Mouse (Mus musculus): ENCODE measurements around the gene Brd3os. TPM values are rescaled to one million over a fixed set of nuclear protein-coding genes. Genes with fewer than 3 reads are reported as not detected.

Brd3os gene
- total and polyA plus RNA-seq, 2 experiments from 2014 or later, result 30.9 to 39.7 TPM

DNA sequence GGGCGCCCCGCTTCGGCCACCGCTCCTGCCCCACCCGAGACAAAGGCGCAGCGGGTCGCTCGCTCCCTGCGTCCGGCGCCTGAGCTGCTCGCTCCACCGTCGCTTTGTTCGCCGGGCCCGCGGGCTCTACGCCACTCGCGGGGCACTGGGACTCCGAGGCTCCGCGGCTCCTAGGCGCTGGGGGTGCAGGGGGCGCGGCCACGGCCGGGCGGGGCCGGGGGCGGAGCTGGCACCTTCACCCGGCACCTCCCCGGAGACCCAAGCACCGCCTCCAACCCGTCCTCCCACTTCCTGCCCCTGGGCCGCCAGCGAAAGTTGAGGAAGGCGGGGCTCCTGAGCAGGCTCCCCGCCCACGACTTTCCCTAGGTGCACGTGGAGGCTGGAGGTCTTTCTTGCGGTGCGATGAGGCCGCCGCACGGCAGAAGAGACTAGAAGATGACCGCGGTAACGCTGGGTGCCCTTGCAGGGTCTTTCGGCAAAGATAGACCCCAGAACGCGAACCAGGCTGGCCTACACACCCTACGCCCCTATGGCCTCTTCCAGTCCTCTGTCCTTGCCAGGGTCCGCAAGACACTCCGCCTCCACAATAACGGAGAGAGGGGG is 15.2 kb upstream of the Brd3os start, which contains the start of gene Vav2:
TSS of gene Vav2 (minus strand) at position 179 of the 603 bp plus-strand sequence.
- no peak for TF ChIP-seq CTCF (IDR thresholded peaks at IDR 0.05; ENCODE audit: low read depth)
- ATAC-seq, result peak; percentile 88
- Histone ChIP-seq H3K9ac (replicated peaks; ENCODE audit: low read length) (peak within 1 kb of the TSS; percentile 68), H3K27me3 (ENCODE audit: insufficient read depth, low read length) (no peaks in the 10 kb centered on the region), H3K9me3 (ENCODE audit: low read length) (no peaks in the 10 kb centered on the region), H3K4me1 (ENCODE audit: insufficient read depth, low read length) (peaks cover 23% of the 10 kb centered on the region), H3K4me3 (ENCODE audit: low read length) (peak within 1 kb of the TSS; percentile 84), H3K4me2 (ENCODE audit: low read depth, low read length) (peak within 1 kb of the TSS; percentile 97), H3K36me3 (ENCODE audit: insufficient read depth, low read length) (no peaks in the 10 kb centered on the region), H3K27ac (peak within 1 kb of the TSS; percentile 70)
- peak; percentile 90 for DNase-seq (ENCODE audit: low spot score)
- 2% methylated on average over 58 of the region's 58 CpGs for WGBS

DNA sequence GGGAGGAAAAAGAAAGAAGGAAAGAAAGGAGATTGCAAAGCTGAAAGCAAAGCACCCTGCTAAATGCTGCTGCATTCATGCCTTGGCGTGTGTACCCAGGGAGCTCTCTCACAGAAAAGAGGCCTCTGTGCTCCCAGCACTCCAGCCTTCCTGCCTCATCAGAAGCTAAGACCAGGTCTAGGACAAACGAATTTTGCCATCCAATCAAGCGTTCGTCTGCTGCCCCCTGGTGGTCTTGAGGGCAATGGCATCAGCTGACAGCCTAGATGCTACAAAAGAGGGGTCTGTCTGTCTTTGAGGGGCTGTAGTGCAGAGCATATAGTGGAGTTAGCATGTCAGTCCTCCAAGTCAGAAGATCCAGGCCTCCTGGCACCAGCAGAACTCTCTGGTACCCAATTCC is 14.1 kb upstream of the Brd3os start:
- Histone ChIP-seq H3K27ac (no peak overlapping the region; the same call in 1 of the 2 replicates), H3K9ac (replicated peaks; ENCODE audit: low read length) (no peak overlapping the region), H3K4me2 (ENCODE audit: low read depth, low read length) (no peak overlapping the region), H3K4me3 (ENCODE audit: low read length) (no peak overlapping the region), H3K4me1 (ENCODE audit: insufficient read depth, low read length) (peaks cover 19% of the 10 kb centered on the region), H3K27me3 (ENCODE audit: insufficient read depth, low read length) (no peaks in the 10 kb centered on the region), H3K9me3 (ENCODE audit: low read length) (no peaks in the 10 kb centered on the region), H3K36me3 (ENCODE audit: insufficient read depth, low read length) (no peaks in the 10 kb centered on the region)
- WGBS, result 0% methylated on average over 4 of the region's 4 CpGs
- ATAC-seq (peak; percentile 53), DNase-seq (ENCODE audit: low spot score) (peak; percentile 95)
- TF ChIP-seq CTCF (IDR thresholded peaks at IDR 0.05; ENCODE audit: low read depth), result peak; percentile 100

DNA sequence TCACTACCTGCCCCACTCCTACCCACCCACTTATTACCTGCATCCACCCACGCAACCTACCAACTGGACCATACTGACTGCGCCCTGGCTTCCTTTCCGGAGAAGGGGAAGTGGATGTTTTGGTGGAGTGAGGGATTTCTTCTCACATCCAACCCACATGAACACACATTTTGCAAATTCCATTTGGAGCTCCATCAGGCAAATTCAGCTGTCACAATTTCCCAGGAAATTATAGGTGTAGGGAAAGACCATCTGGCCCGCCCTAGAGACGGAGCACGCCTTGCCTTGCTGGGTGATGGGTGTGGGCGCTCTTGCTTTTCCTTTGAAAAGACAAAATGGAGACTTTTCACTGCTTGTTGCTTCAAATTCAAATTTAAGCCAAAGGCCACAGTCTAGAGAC is 11.5 kb upstream of the Brd3os start:
- H3K27me3 ChIP-seq (ENCODE audit: insufficient read depth, low read length), result no peaks in the 10 kb centered on the region
- H3K4me1 ChIP-seq (ENCODE audit: insufficient read depth, low read length), result 0 out of 2 replicates have a peak, but pooled peaks cover 4% of the 10 kb centered on the region
- no peak overlapping the region for H3K4me3 ChIP-seq (ENCODE audit: low read length)
- H3K27ac ChIP-seq, result no peak overlapping the region
- H3K4me2 ChIP-seq (ENCODE audit: low read depth, low read length), result no peak overlapping the region
- WGBS, result 93% methylated on average over 7 of the region's 7 CpGs
- TF ChIP-seq CTCF (IDR thresholded peaks at IDR 0.05; ENCODE audit: low read depth), result no peak
- no peak overlapping the region for H3K9ac ChIP-seq (replicated peaks; ENCODE audit: low read length)
- ATAC-seq (no peak), DNase-seq (ENCODE audit: low spot score) (no peak)
- no peaks in the 10 kb centered on the region for H3K9me3 ChIP-seq (ENCODE audit: low read length)
- no peaks in the 10 kb centered on the region for H3K36me3 ChIP-seq (ENCODE audit: insufficient read depth, low read length)

DNA sequence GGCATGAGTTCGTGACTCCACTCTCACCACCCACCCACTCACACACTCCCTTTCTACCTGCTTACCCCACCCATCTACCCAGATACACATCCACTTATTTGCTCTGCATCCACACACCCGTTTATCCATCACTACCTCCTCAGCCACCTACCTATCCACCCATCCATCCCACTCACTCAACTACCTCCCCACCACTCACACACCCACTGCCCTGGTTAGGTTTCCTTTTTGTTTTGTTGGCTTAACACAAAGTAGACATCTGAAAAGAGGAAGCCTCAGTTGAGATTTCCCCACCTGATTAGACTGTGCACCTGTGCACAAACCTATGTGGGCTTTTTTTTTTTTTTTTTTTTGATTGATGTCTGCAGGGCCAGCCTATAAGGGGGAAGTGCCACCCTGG is 9.5 kb upstream of the Brd3os start:
- no peak for TF ChIP-seq CTCF (IDR thresholded peaks at IDR 0.05; ENCODE audit: low read depth)
- DNase-seq (ENCODE audit: low spot score) (no peak), ATAC-seq (no peak)
- Histone ChIP-seq H3K27ac (no peak overlapping the region), H3K9me3 (ENCODE audit: low read length) (no peaks in the 10 kb centered on the region), H3K27me3 (ENCODE audit: insufficient read depth, low read length) (no peaks in the 10 kb centered on the region), H3K9ac (replicated peaks; ENCODE audit: low read length) (no peak overlapping the region), H3K4me3 (ENCODE audit: low read length) (no peak overlapping the region), H3K4me2 (ENCODE audit: low read depth, low read length) (no peak overlapping the region), H3K4me1 (ENCODE audit: insufficient read depth, low read length) (0 out of 2 replicates have a peak, but pooled peaks cover 3% of the 10 kb centered on the region), H3K36me3 (ENCODE audit: insufficient read depth, low read length) (no peaks in the 10 kb centered on the region)
- 92% methylated on average over 2 of the region's 2 CpGs for WGBS

DNA sequence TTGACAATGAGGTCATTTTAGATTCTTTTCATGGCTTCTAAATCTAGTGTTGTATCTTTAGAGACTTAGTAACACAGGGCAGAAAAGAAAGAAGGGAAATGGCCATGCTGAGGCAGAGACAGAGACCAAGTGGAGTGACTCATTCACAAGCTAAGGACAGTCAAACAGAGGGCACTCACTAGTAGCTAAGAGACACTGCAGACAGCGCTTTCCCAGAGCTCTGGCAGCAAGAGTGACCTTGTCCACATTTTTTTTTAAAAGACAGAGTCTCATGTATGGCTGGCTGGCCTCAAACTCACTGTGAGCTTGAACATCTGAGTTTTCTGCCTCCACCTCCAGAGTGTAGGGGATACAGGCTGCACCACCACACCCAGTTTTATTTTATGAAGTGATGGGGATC is 4.2 kb upstream of the Brd3os start:
- H3K4me2 ChIP-seq (ENCODE audit: low read depth, low read length), result no peak overlapping the region
- DNase-seq (ENCODE audit: low spot score) (no peak), ATAC-seq (no peak)
- H3K27ac ChIP-seq, result no peak overlapping the region
- no peaks in the 10 kb centered on the region for H3K27me3 ChIP-seq (ENCODE audit: insufficient read depth, low read length)
- no peak overlapping the region for H3K9ac ChIP-seq (replicated peaks; ENCODE audit: low read length)
- H3K9me3 ChIP-seq (ENCODE audit: low read length), result no peaks in the 10 kb centered on the region
- no peaks in the 10 kb centered on the region for H3K36me3 ChIP-seq (ENCODE audit: insufficient read depth, low read length)
- peaks cover 3% of the 10 kb centered on the region; the same call in 1 of the 2 replicates for H3K4me1 ChIP-seq (ENCODE audit: insufficient read depth, low read length)
- H3K4me3 ChIP-seq (ENCODE audit: low read length), result no peak overlapping the region
- TF ChIP-seq CTCF (IDR thresholded peaks at IDR 0.05; ENCODE audit: low read depth), result no peak
- 57% methylated on average over 1 of the region's 1 CpGs for WGBS

DNA sequence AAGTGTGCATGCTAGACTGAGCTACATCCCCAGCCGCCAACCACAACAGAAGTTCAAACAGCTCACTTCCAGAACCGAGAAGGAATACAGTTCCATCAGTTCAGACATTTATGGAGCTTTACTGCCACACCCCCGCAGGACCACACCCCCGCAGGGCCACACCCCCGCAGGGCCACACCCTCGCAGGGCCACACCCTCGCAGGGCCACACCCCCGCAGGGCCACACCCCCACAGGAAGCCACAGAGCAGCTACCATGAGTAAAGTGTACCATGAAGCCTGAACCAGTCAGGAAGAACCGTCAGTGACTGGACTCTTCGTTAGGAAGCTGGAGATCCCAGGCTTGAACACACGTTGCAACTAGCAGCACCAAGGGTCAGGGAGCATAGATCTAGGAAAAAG is 3.8 kb upstream of the Brd3os start:
- Histone ChIP-seq H3K4me1 (ENCODE audit: insufficient read depth, low read length) (peaks cover 7% of the 10 kb centered on the region; the same call in 1 of the 2 replicates), H3K4me2 (ENCODE audit: low read depth, low read length) (no peak overlapping the region), H3K27ac (no peak overlapping the region), H3K36me3 (ENCODE audit: insufficient read depth, low read length) (no peaks in the 10 kb centered on the region), H3K27me3 (ENCODE audit: insufficient read depth, low read length) (no peaks in the 10 kb centered on the region), H3K4me3 (ENCODE audit: low read length) (no peak overlapping the region), H3K9me3 (ENCODE audit: low read length) (no peaks in the 10 kb centered on the region), H3K9ac (replicated peaks; ENCODE audit: low read length) (no peak overlapping the region)
- 20% methylated on average over 11 of the region's 11 CpGs for WGBS
- TF ChIP-seq CTCF (IDR thresholded peaks at IDR 0.05; ENCODE audit: low read depth), result no peak
- DNase-seq (ENCODE audit: low spot score), result no peak
- no peak for ATAC-seq
